Mouse (Mus musculus): ENCODE measurements around the gene Crybb2. TPM values are rescaled to one million over a fixed set of nuclear protein-coding genes. Genes with fewer than 3 reads are reported as not detected.

Gene Crybb2
- polyA plus RNA-seq, 1 experiment from 2014 or later, result not detected

- Histone ChIP-seq H3K4me2 (ENCODE audit: low read length) (no peak overlapping the region), H3K27ac (ENCODE audit: low read depth, low read length) (peak overlapping the region; percentile 11; the same call in 1 of the 2 replicates), H3K36me3 (ENCODE audit: control insufficient read depth, insufficient read depth, low read length) (no peaks in the 10 kb centered on the region), H3K27me3 (replicated peaks; ENCODE audit: control insufficient read depth, insufficient read depth, low read length) (no peaks in the 10 kb centered on the region), H3K9ac (ENCODE audit: low read depth, low read length) (no peak overlapping the region), H3K4me3 (ENCODE audit: low read length) (no peak overlapping the region), H3K9me3 (ENCODE audit: control insufficient read depth, low read length) (no peaks in the 10 kb centered on the region), H3K4me1 (ENCODE audit: control insufficient read depth, insufficient read depth, low read depth, low read length) (peaks cover 7% of the 10 kb centered on the region)
- no peak for ATAC-seq
- 61% methylated on average over 2 of the region's 2 CpGs for WGBS
Measured at GRCm38 (mm10) chr5:113085931-113086330, 16.0 kb upstream of the Crybb2 start.

GRCm38 (mm10) chr5:113084309-113084708 is 14.4 kb upstream of the Crybb2 start:
- ATAC-seq, result no peak
- Histone ChIP-seq H3K4me2 (ENCODE audit: low read length) (no peak overlapping the region), H3K4me3 (ENCODE audit: low read length) (no peak overlapping the region), H3K27me3 (replicated peaks; ENCODE audit: control insufficient read depth, insufficient read depth, low read length) (no peaks in the 10 kb centered on the region), H3K4me1 (ENCODE audit: control insufficient read depth, insufficient read depth, low read depth, low read length) (peaks cover 7% of the 10 kb centered on the region), H3K27ac (ENCODE audit: low read depth, low read length) (no peak overlapping the region), H3K9me3 (ENCODE audit: control insufficient read depth, low read length) (no peaks in the 10 kb centered on the region), H3K9ac (ENCODE audit: low read depth, low read length) (no peak overlapping the region), H3K36me3 (ENCODE audit: control insufficient read depth, insufficient read depth, low read length) (no peaks in the 10 kb centered on the region)
- 87% methylated on average over 2 of the region's 2 CpGs for WGBS

GRCm38 (mm10) chr5:113082356-113083168 is 12.6 kb upstream of the Crybb2 start:
- H3K4me1 ChIP-seq (ENCODE audit: control insufficient read depth, insufficient read depth, low read depth, low read length), result peaks cover 7% of the 10 kb centered on the region
- H3K36me3 ChIP-seq (ENCODE audit: control insufficient read depth, insufficient read depth, low read length), result no peaks in the 10 kb centered on the region
- H3K4me2 ChIP-seq (ENCODE audit: low read length), result no peak overlapping the region
- no peak overlapping the region for H3K27ac ChIP-seq (ENCODE audit: low read depth, low read length)
- ATAC-seq, result no peak
- no peaks in the 10 kb centered on the region for H3K9me3 ChIP-seq (ENCODE audit: control insufficient read depth, low read length)
- H3K4me3 ChIP-seq (ENCODE audit: low read length), result no peak overlapping the region
- H3K27me3 ChIP-seq (replicated peaks; ENCODE audit: control insufficient read depth, insufficient read depth, low read length), result no peaks in the 10 kb centered on the region
- H3K9ac ChIP-seq (ENCODE audit: low read depth, low read length), result no peak overlapping the region
- WGBS, result 63% methylated on average over 19 of the region's 19 CpGs

- Histone ChIP-seq H3K36me3 (ENCODE audit: control insufficient read depth, insufficient read depth, low read length) (no peaks in the 10 kb centered on the region), H3K4me3 (ENCODE audit: low read length) (no peak within 1 kb of the TSS), H3K9ac (ENCODE audit: low read depth, low read length) (peak within 1 kb of the TSS; percentile 8; the same call in 1 of the 2 replicates), H3K9me3 (ENCODE audit: control insufficient read depth, low read length) (no peaks in the 10 kb centered on the region), H3K27ac (ENCODE audit: low read depth, low read length) (no peak within 1 kb of the TSS), H3K4me2 (ENCODE audit: low read length) (no peak within 1 kb of the TSS), H3K27me3 (replicated peaks; ENCODE audit: control insufficient read depth, insufficient read depth, low read length) (no peaks in the 10 kb centered on the region), H3K4me1 (ENCODE audit: control insufficient read depth, insufficient read depth, low read depth, low read length) (peaks cover 4% of the 10 kb centered on the region)
- ATAC-seq, result peak; percentile 44; the same call in 1 of the 2 replicates
- WGBS, result 72% methylated on average over 8 of the region's 8 CpGs
Measured at GRCm38 (mm10) chr5:113081439-113081838, 11.5 kb upstream of the Crybb2 start, which contains the start of gene Crybb3. Crybb3 (minus strand) TSS chr5:113081584.

- Histone ChIP-seq H3K9ac (ENCODE audit: low read depth, low read length) (no peak overlapping the region; the same call in 1 of the 2 replicates), H3K4me2 (ENCODE audit: low read length) (no peak overlapping the region), H3K4me3 (ENCODE audit: low read length) (no peak overlapping the region), H3K27ac (ENCODE audit: low read depth, low read length) (no peak overlapping the region), H3K4me1 (ENCODE audit: control insufficient read depth, insufficient read depth, low read depth, low read length) (peaks cover 1% of the 10 kb centered on the region), H3K27me3 (replicated peaks; ENCODE audit: control insufficient read depth, insufficient read depth, low read length) (no peaks in the 10 kb centered on the region), H3K36me3 (ENCODE audit: control insufficient read depth, insufficient read depth, low read length) (no peaks in the 10 kb centered on the region), H3K9me3 (ENCODE audit: control insufficient read depth, low read length) (no peaks in the 10 kb centered on the region)
- WGBS, result 93% methylated on average over 9 of the region's 9 CpGs
- ATAC-seq, result no peak
Measured at GRCm38 (mm10) chr5:113081020-113081419, 11.1 kb upstream of the Crybb2 start.

- no peaks in the 10 kb centered on the region for H3K4me1 ChIP-seq (ENCODE audit: control insufficient read depth, insufficient read depth, low read depth, low read length)
- no peaks in the 10 kb centered on the region for H3K27me3 ChIP-seq (replicated peaks; ENCODE audit: control insufficient read depth, insufficient read depth, low read length)
- WGBS, result 18% methylated on average over 21 of the region's 21 CpGs
- no peak overlapping the region; the same call in 1 of the 2 replicates for H3K4me3 ChIP-seq (ENCODE audit: low read length)
- no peak for ATAC-seq
- H3K9me3 ChIP-seq (ENCODE audit: control insufficient read depth, low read length), result no peaks in the 10 kb centered on the region
- H3K27ac ChIP-seq (ENCODE audit: low read depth, low read length), result no peak overlapping the region
- no peak overlapping the region for H3K9ac ChIP-seq (ENCODE audit: low read depth, low read length)
- H3K4me2 ChIP-seq (ENCODE audit: low read length), result peak overlapping the region; percentile 37
- no peaks in the 10 kb centered on the region for H3K36me3 ChIP-seq (ENCODE audit: control insufficient read depth, insufficient read depth, low read length)
Measured at GRCm38 (mm10) chr5:113079783-113080182, 9.9 kb upstream of the Crybb2 start.

GRCm38 (mm10) chr5:113078686-113079085 is 8.8 kb upstream of the Crybb2 start:
- H3K36me3 ChIP-seq (ENCODE audit: control insufficient read depth, insufficient read depth, low read length), result no peaks in the 10 kb centered on the region

GRCm38 (mm10) chr5:113054308-113054707 is 15.6 kb downstream of the Crybb2 start:
- H3K9me3 ChIP-seq (ENCODE audit: control insufficient read depth, low read length), result no peaks in the 10 kb centered on the region
- no peak overlapping the region for H3K4me3 ChIP-seq (ENCODE audit: low read length)
- H3K27ac ChIP-seq (ENCODE audit: low read depth, low read length), result no peak overlapping the region
- no peak overlapping the region for H3K4me2 ChIP-seq (ENCODE audit: low read length)
- WGBS, result 3% methylated on average over 16 of the region's 16 CpGs
- no peaks in the 10 kb centered on the region for H3K36me3 ChIP-seq (ENCODE audit: control insufficient read depth, insufficient read depth, low read length)
- H3K27me3 ChIP-seq (replicated peaks; ENCODE audit: control insufficient read depth, insufficient read depth, low read length), result no peaks in the 10 kb centered on the region; the same call in 1 of the 2 replicates
- peak; percentile 83 for ATAC-seq
- H3K4me1 ChIP-seq (ENCODE audit: control insufficient read depth, insufficient read depth, low read depth, low read length), result peaks cover 5% of the 10 kb centered on the region
- no peak overlapping the region for H3K9ac ChIP-seq (ENCODE audit: low read depth, low read length)

More at GRCm38 (mm10) chr5:113078686-113079085, 8.8 kb upstream of the Crybb2 start:
- 68% methylated on average over 5 of the region's 5 CpGs for WGBS
- Histone ChIP-seq H3K27ac (ENCODE audit: low read depth, low read length) (no peak overlapping the region), H3K4me1 (ENCODE audit: control insufficient read depth, insufficient read depth, low read depth, low read length) (no peaks in the 10 kb centered on the region), H3K27me3 (replicated peaks; ENCODE audit: control insufficient read depth, insufficient read depth, low read length) (no peaks in the 10 kb centered on the region), H3K9me3 (ENCODE audit: control insufficient read depth, low read length) (no peaks in the 10 kb centered on the region), H3K4me2 (ENCODE audit: low read length) (no peak overlapping the region), H3K4me3 (ENCODE audit: low read length) (no peak overlapping the region), H3K9ac (ENCODE audit: low read depth, low read length) (no peak overlapping the region)
- no peak for ATAC-seq

- no peak overlapping the region for H3K4me3 ChIP-seq (ENCODE audit: low read length)
- no peak for ATAC-seq
- WGBS, result 47% methylated on average over 7 of the region's 7 CpGs
- H3K4me2 ChIP-seq (ENCODE audit: low read length), result no peak overlapping the region
- H3K27ac ChIP-seq (ENCODE audit: low read depth, low read length), result peak overlapping the region; percentile 31; the same call in 1 of the 2 replicates
- no peaks in the 10 kb centered on the region; the same call in 1 of the 2 replicates for H3K9me3 ChIP-seq (ENCODE audit: control insufficient read depth, low read length)
- H3K4me1 ChIP-seq (ENCODE audit: control insufficient read depth, insufficient read depth, low read depth, low read length), result peaks cover 5% of the 10 kb centered on the region
- H3K36me3 ChIP-seq (ENCODE audit: control insufficient read depth, insufficient read depth, low read length), result no peaks in the 10 kb centered on the region
- H3K27me3 ChIP-seq (replicated peaks; ENCODE audit: control insufficient read depth, insufficient read depth, low read length), result no peaks in the 10 kb centered on the region; the same call in 1 of the 2 replicates
- H3K9ac ChIP-seq (ENCODE audit: low read depth, low read length), result no peak overlapping the region
Measured at GRCm38 (mm10) chr5:113050581-113051185, 19.2 kb downstream of the Crybb2 start.
